Mouse (Mus musculus) fat pad, adult 2 months (tissue): Measurements from ENCODE around the gene Adamts10.

Source experiments
- DNase-seq: peaks from one replicate; pipeline ENCODE4 v3.0.0-alpha.2; 2011; ENCODE audit warnings: low read depth, low spot score; ENCODE audit errors: extremely low read depth

Gene Adamts10

DNA sequence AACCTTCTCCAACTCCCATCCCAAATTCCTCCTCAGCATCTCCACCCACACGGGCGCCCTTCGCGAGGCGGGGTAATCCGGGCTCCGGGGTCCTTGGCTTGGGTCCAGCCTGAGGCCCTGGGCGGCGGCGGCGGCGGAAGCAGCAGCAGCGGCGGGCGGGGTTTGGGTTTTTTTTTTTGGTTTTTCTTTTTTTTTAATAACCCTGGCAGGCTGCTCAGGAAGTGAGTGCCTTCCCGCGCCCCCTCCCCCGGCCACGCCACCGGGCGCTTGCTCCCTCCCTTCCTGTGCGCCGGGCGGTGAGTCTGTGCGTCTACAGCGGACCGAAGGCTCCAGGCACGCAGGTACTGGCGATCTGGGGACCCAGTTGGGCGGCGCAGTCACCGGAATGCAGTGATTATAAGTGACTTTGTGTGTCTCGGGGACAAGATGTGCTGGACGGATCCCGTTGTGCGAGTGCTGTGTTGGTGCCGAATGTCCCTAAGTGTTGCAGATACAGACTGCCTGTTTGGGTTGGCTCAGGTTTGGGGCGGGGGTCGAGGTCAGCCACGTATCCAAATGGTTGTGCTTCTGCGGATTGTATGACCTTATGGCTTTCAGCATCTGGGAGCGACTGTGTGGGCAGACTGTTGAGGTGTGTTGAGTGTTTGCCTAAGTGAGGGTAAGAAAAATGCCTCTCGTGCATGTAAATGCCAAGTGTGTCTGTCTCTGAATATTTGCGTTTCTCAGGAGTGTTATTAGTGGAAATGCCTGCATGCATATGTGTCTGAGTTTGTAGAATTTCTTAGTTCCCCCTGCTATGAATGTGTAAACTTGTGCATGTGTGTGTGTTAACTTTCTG is at the start of gene Adamts10:
Gene Adamts10, plus strand, starts transcription at position 287 of the 838 bp plus-strand sequence.
- no peak for DNase-seq

DNA sequence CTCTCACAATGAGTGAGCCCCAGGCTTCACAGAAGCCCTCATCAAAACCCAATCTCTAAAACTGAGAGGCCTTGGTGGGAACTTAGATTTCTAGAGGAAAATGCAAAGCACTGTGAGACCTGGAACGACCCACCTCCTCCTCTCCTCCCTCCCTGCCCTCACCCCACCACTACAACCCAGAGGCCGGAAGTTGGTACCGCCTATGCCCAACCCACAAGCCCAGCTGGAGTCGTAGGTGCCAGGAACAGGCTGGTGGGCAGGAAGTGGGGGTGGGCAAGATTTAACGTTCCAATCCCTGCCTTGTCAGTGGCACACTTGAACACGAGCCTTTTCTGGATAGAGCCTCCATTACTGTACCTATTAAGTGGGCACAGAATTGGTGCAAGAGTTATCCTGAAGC is 40.0 kb upstream of the Adamts10 start:
- no peak for DNase-seq

DNA sequence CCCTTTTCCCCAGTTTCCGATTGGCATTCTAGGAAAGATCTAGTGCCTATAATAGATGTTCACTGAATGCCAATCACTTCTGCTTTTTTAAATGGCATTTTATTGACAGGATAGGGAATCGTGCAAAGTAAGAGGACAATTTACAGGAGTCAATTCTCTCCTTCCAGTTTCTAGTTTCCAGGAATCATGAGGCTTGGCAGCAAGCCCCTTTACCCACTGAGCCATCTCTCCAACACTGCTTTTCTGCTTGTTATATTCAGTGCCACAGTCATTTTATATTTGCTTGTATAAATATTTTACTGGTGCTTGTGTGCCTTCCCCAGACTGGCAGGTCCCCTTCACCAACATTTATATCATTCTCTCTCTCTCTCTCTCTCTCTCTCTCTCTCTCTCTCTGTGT is 36.8 kb upstream of the Adamts10 start:
- DNase-seq, result no peak

DNA sequence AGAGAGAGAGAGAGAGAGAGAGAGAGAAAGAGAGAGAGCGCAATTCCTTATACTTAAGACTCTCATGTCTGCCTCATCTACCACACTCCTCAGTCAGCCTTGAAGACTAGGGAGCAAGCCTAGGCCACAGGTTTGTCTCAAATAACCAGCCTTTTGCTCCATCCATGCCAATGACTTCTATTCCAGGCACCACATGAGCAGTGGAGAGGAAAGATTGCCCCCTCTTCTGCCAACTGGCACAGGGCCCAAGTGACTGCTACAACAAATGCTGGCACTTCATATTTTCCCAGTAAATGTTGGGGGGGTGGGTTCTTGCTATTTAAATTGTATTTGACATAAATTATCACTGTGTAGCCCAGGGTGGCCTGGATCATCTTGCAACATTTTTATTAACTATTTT is 36.4 kb upstream of the Adamts10 start:
- no peak for DNase-seq

DNA sequence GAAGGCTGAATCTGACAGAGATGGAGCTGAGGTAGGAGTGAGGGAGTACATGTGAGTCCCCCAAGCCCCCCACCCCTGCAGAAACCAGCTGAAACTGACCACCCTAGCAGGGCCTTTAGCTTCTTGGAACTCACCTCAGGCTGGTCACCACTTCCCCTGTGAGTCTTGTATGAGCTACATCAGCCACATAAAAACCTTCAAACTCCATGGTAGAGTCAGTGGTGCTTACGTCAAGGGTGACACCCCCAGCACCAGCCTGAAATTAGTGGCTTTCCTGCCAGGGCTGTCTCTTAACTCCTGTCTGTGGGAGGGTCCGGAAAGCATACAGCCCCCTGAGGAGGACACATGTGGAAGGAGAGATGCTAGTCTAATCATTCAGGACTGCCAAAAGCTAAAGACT is 32.6 kb upstream of the Adamts10 start:
- no peak for DNase-seq

DNA sequence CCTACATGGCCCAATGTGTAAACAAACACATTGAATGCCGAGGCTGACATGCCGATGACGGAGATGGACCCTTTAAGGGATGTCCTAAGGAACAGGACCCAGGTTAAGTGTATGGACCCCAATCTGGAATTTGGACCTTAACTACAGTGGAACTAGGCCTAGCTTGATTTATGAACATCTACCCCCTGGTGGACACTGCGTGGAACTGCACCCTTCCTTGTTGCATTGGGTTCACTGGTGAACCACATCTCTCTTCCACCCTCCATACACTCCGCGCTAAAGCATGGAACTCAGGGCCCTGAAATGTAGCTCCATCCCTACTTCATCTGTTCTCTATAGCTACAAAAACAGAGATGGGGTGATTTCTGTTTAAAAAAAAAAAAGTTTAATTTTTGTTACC is 30.9 kb upstream of the Adamts10 start:
- DNase-seq, result no peak

DNA sequence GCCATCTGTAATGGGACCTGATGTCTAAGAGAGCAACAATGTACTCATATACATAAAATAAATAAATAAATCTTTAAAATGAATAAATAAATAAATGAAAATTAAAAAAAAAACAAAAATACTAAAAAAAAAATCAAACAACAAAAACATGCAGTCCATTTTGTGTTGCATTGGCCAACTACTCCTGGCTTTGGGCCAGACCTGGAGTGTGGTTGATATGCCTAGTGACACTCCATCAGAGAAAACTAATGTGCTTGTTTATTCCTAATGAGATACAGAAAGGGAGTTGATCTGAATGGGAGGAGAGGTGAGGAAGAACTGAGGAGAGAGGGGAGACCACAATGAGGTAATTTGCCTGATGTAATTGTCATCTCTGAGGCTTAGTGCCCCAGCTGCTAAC is 29.4 kb upstream of the Adamts10 start:
- DNase-seq, result no peak

DNA sequence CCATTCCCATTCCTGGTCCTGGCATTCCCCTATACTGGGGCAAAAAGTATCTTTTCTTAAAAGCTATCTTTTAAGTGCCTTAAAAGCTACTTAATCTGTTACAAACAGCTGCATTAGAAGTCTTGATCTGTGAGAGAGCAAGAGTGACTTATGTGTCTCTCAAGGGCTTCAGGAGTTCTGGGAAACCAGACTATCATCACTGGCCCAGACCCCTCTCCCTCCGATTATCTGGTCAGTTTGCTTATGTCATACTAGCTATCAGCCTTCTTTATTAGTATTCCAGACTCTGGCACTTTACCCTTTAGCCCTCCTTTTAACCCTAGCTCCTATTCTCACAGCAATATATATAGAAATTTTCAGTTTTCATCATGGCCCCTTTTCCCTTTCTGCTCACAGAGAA is 25.1 kb upstream of the Adamts10 start:
- DNase-seq, result no peak

DNA sequence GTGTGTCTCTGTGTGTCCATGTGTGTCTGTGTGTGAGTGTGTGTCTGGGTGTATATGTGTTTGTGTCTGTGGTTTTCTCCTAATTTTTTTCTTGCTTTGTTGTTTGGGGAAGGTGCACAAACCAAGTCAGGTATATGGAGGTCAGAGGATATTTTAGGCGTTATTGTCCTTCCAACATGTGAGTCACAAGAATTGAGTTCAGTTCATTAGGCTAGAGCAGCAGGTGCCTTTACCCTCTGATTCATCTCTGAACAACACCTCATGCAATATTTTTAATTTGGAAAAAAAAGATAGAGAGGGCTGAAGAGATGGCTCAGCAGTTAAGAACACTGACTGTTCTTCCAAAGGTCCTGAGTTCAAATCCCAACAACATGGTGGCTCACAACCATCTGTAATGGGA is 15.6 kb upstream of the Adamts10 start:
- DNase-seq, result no peak

DNA sequence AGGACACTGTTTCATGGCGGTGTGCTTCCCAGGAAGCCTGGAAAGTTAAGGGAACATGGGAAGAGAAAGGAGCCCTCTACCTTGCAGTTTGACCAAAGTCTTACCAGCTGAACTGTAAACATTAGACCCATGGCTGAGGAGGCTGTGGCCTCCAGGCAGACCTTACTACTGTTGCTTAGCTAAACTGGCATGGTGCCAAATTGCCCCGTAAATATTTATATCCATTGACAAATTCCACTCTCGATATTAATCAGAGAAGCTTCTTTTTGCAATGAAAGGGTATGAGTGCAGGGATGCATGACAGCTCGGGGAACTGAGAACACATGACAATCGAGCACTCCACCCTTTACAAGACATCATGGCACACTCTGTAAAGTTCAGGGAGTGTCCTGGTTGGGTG is 13.8 kb upstream of the Adamts10 start:
- DNase-seq, result no peak

DNA sequence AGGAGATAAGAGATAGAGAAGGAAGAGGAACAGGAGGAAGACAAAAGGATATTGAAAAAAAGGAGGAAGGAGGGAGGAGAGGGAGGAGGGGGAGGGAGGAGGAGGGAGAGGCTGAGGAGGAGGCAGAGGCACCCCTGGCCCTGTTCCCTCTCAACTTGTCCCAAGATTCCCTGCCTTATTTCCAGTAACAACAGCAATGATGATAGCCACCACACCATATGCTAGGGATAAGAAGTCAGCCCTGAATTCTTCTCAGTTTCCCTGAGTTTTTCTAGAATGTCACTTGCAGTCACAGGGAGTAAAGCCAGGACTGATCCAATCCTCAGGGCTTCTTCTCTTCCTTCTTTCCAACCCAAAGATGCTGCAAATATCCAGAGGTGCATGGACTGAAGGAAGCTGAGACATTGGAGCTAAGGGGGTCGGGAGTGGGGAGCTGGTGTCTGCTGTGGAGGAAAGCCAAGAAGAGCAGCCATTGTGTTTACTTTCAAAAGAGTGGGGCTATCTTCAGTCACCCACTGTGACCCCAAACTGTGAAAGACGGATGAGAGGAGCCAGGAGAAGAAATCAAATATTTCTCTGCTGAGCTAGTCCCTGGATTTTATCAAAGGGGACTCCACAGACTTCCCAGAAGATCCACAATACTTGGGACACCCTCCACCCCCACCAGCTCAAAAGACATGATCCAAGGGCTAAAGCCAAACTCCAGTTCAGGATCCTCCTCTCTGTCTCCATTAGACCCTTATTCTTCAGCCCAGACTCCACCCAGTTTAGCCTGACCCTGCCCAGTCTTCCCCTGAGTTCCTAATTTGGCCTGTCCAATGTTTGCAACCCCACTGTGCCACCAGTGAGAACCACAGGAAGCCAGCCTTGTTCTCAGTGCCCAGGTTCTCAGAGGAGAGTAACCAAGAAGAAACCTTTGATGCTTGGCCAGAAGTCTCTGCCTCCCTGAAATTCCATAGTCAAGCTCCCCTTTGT is 11.3 kb upstream of the Adamts10 start:
- DNase-seq, result no peak

DNA sequence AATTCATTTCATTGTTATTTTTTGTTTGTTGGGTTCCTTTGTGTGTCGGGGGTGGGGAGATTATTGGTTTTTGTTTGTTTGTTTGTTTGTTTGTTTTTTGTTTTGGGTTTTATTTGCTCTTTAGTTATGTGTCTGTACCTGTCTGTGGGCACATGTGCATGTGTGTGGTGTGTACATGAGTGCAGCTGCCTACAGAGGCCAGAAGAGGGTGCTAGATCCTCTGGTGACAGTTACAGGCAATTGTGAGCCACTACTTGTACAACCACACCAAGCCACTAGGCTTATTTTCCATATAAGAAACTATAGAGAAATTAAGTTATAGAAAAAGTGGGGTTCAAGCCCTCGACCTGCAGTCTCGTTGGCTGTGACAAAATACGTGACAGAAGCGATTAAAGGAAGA is 10.1 kb upstream of the Adamts10 start:
- no peak for DNase-seq

DNA sequence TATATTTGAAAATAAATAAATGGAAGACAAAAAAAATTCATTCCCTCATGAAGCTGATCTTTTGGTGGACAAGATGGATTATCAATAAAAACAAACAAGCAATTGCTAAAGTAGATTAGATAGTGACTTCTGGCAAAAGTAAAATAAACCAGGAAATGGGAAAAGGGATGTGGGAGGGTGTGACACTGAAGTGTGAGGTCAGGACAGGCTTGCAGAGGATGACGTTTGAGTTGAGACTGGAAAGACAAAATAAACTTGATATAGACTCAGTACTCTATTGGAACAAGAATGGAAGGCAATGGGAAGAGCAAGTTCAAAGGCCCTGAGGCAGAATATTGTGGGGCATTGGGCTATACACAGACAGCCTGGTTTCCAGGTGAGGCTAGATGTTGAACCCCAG is 3.6 kb upstream of the Adamts10 start:
- no peak for DNase-seq

DNA sequence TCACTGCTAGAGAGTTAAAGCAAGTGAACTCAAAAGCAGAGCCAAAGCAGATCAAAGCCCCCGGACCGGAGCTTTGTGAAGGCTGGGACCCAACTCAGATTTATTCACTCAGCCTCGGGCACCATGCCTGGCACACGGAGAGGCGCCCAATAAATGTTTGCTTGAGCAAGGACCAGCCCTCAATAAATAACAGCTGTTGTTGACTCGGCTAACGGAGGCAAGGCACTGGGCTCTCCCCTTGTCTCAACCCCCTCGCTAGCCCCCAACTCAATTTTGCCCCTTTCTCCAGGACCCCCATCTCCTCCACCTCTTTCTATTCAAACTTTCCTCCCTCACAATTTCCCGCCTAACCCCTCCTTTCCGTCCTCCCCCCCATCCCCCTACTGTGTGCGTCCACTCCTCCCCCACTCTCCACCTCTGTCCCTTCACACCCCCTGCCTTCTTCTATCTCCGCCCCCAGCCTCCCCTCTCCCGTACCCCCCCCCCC is 530 bp upstream of the Adamts10 start:
- DNase-seq, result no peak

DNA sequence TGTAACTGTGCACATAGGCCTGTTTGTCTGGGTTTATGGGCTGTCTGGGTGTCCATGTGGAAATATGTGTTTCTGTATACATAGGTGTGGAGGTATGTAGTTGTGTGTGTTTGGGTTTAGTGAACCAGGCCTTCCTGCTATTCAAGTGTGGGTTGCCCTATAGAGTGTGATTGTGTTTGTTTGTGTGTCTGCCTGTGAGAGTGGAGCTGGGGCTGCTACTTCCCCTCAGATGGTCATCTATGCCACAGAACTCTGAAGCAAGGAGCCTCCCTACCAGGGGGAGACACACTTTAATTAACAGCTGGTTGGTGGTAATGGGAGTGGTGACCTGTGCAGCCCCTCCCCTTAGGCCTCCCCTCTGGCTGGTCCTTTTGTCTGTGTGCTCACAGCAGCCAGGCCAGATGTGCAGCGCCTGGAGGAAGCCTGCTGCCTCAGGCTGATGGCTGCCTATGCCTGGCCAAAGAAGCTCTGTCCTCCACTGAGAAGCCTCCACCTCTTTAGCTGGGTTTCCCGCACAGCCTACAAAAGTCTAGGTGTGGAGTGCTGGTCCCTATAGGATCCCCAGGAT is 886 bp downstream of the Adamts10 start:
- no peak for DNase-seq

DNA sequence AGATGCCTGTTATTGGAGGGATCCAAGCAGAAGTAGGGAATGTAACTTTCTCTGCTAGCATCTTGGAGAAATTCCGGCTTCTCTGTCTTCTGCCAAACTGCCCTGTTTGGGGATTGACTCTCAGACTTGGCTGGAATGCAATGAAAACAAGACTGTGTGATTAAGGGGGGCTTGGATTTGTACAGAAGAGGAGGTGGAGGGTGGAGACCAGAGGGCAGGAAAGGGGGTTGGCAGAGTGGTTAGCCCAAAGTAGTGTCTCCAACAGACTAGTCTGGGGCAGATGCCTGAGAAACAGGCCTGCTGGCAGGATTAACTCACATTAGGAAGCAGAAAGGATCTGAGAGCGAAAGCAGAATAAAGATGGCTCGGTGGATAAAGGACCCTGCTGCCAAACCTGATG is 2.5 kb downstream of the Adamts10 start:
- DNase-seq, result no peak

DNA sequence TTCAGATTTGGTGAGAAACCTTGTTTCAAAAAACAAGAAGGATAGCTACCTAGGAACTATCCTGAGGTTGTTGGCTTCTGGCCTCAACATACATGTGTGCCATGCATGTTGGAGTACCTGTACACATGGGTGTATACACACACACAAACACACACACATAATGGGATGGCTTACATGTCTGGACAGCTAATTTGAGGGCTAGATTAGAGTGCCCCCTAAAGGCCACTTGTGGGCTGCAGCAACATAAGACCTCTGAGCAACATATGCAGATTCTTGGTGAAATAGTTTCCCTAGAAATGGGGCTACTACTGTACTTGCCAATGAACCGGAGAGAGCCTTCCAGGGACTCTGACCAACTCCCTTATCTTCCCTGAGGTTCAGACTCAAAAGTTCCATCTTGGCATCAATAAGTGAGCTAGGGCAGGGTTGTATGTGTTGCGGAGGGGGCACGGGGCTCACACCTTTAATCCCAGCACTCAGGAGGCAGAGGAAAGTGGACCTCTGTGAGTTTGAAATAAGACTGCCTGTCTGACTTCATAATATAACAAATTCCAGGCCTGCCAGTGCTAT is 15.2 kb downstream of the Adamts10 start:
- no peak for DNase-seq

DNA sequence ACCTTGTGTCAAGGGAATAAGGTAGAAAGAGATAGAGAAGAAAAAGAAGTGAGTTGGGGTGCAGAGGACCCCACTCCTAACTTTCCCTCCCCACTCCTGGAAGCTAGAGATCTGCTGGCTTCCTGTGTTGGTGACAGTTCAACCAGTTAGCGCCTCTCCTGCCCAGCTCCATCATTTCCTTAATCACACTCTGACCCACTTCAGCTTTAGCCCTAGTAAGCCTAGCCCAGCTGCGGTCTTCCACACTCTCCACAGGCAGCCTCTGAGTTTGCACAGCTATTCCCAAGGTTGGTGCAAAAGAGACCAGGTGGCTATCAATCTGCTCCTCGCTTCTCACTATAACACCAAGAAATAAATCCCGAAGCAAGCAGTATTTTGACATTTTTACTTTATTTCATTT is 15.9 kb downstream of the Adamts10 start:
- no peak for DNase-seq

DNA sequence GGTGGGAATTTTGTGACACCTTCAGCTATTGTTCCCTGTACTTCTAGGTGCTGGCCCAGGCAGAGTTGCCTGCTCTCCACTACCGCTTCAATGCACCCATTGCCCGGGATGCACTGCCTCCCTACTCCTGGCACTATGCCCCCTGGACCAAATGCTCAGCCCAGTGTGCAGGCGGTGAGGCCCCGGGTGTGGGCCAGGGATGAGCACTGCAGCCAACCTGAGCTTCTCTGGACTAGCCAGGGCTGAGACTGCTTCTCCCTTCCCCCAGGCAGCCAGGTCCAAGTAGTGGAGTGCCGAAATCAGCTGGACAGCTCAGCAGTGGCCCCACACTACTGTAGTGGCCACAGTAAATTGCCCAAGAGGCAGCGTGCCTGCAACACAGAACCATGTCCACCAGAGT is 25.2 kb downstream of the Adamts10 start:
- DNase-seq, result no peak

DNA sequence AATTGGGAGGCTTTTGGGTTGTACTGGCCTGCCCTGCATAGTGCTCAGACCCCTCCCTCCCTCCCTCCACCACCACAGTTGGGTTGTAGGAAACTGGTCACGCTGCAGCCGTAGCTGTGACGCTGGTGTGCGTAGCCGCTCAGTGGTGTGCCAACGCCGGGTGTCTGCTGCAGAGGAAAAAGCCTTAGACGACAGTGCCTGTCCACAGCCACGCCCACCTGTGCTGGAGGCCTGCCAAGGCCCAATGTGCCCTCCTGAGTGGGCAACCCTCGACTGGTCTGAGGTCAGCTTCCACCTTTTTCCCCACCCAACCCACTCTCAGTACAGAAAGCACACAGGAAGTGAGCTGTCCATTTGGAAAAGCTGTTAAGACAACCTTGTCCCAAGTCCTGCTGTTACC is 26.4 kb downstream of the Adamts10 start:
- DNase-seq, result no peak

DNA sequence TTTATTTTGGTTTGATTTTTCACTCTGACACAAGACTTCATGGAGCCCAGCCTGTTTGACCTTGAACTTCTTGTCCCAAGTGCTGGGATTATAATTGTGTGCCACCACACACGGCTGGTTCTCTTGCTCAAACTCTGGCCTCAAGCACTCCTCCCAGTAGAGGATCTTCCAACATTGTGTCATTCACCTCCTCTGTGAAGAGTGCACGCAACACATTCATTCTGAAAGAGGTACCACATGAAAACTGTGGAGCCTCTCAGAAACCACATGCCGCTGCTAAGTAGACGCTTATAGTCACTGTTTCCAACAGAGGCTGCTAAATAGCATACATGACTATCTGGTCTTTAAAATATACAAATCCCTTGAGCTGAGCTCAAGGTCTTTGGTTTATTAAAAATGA is 28.1 kb downstream of the Adamts10 start:
- no peak for DNase-seq
